Mouse (Mus musculus) CD8-positive naive resting alpha-beta T cell, adult 2 months (primary cell): ENCODE data around the gene Epha2.
A peak's percentile ranks its signal among the peaks of the same experiment; 100 is the strongest.

Source experiments
- DNase-seq, 2 experiments: peaks; one replicate each; pipeline ENCODE4 v3.0.0; 2022; ENCODE audit warnings: low read depth in 2 of 2, low spot score in 2 of 2

Gene Epha2

GRCm38 (mm10) chr4:141279327-141279726 is 21.7 kb upstream of the Epha2 start:
- DNase-seq: no peak

GRCm38 (mm10) chr4:141279783-141280182 is 21.3 kb upstream of the Epha2 start:
- no peak for DNase-seq

GRCm38 (mm10) chr4:141280471-141280870 is 20.6 kb upstream of the Epha2 start:
- DNase-seq: no peak

- no peak for DNase-seq
Measured at GRCm38 (mm10) chr4:141281153-141281552, 19.9 kb upstream of the Epha2 start.

GRCm38 (mm10) chr4:141281578-141281977 is 19.5 kb upstream of the Epha2 start:
- no peak for DNase-seq

- no peak for DNase-seq
Measured at GRCm38 (mm10) chr4:141282087-141282486, 19.0 kb upstream of the Epha2 start.

GRCm38 (mm10) chr4:141282623-141283022 is 18.4 kb upstream of the Epha2 start:
- DNase-seq: no peak

- no peak for DNase-seq
Measured at GRCm38 (mm10) chr4:141283176-141283878, 17.7 kb upstream of the Epha2 start.

- no peak for DNase-seq
Measured at GRCm38 (mm10) chr4:141283879-141284411, 17.1 kb upstream of the Epha2 start.

GRCm38 (mm10) chr4:141284486-141284885 is 16.6 kb upstream of the Epha2 start:
- no peak for DNase-seq

- no peak for DNase-seq
Measured at GRCm38 (mm10) chr4:141285128-141285527, 15.9 kb upstream of the Epha2 start.

GRCm38 (mm10) chr4:141286860-141287517 is 14.1 kb upstream of the Epha2 start:
- DNase-seq: no peak

- no peak for DNase-seq
Measured at GRCm38 (mm10) chr4:141287518-141288004, 13.5 kb upstream of the Epha2 start.

- no peak for DNase-seq
Measured at GRCm38 (mm10) chr4:141288152-141288551, 12.9 kb upstream of the Epha2 start.

- DNase-seq: no peak
Measured at GRCm38 (mm10) chr4:141291571-141292375, 9.3 kb upstream of the Epha2 start.

- no peak for DNase-seq
Measured at GRCm38 (mm10) chr4:141295774-141296186, 5.3 kb upstream of the Epha2 start.

GRCm38 (mm10) chr4:141297934-141298333 is 3.1 kb upstream of the Epha2 start:
- DNase-seq: no peak

- DNase-seq: no peak
Measured at GRCm38 (mm10) chr4:141299356-141299755, 1.7 kb upstream of the Epha2 start.

- DNase-seq: no peak
Measured at GRCm38 (mm10) chr4:141300196-141300595, 844 bp upstream of the Epha2 start.

- DNase-seq: peak in 1 of 2 experiments; percentile 6
Measured at GRCm38 (mm10) chr4:141301591-141302427, 769 bp downstream of the Epha2 start.
